Mouse (Mus musculus): ENCODE results near the gene Depdc7. TPM values are rescaled to one million over a fixed set of nuclear protein-coding genes. Genes with fewer than 3 reads are reported as not detected.

Gene Depdc7
- total and polyA plus RNA-seq, 3 experiments, result 0.86 to 1.4 (median 0.89) TPM

- Histone ChIP-seq H3K27me3 (ENCODE audit: control insufficient read depth, insufficient read depth, low read length) (no peaks in the 10 kb centered on the region), H3K79me2 (replicated peaks; ENCODE audit: control insufficient read depth, insufficient read depth, low read length) (no peaks in the 10 kb centered on the region), H3K4me3 (no peak overlapping the region), H3K27ac (no peak overlapping the region), H3K9ac (ENCODE audit: low read depth, low read length) (no peak overlapping the region), H3K36me3 (ENCODE audit: control insufficient read depth, insufficient read depth, low read length) (no peaks in the 10 kb centered on the region), H3K4me1 (ENCODE audit: control insufficient read depth, insufficient read depth, low read length) (no peaks in the 10 kb centered on the region)
- TF ChIP-seq CTCF (IDR thresholded peaks at IDR 0.05) (no peak), POLR2A (IDR thresholded peaks at IDR 0.05; ENCODE audit: insufficient read depth, low read depth, low read length) (no peak), EP300 (IDR thresholded peaks at IDR 0.05; ENCODE audit: insufficient read depth, low read depth, low read length) (no peak)
- intact Hi-C loops (cut with DNase I), result no loop called here
- WGBS, result 77% methylated on average over 5 of the region's 5 CpGs
- no peak for DNase-seq
Observed at GRCm38 (mm10) chr2:104748652-104749183, 6.0 kb upstream of the Depdc7 start.

GRCm38 (mm10) chr2:104746251-104746650 is 3.6 kb upstream of the Depdc7 start:
- no peak for TF ChIP-seq CTCF (IDR thresholded peaks at IDR 0.05)
- TF ChIP-seq POLR2A (IDR thresholded peaks at IDR 0.05; ENCODE audit: insufficient read depth, low read depth, low read length), result no peak
- TF ChIP-seq EP300 (IDR thresholded peaks at IDR 0.05; ENCODE audit: insufficient read depth, low read depth, low read length), result no peak
- Histone ChIP-seq H3K36me3 (ENCODE audit: control insufficient read depth, insufficient read depth, low read length) (no peaks in the 10 kb centered on the region), H3K9ac (ENCODE audit: low read depth, low read length) (no peak overlapping the region), H3K79me2 (replicated peaks; ENCODE audit: control insufficient read depth, insufficient read depth, low read length) (no peaks in the 10 kb centered on the region), H3K27ac (no peak overlapping the region), H3K4me3 (no peak overlapping the region), H3K27me3 (ENCODE audit: control insufficient read depth, insufficient read depth, low read length) (no peaks in the 10 kb centered on the region), H3K4me1 (ENCODE audit: control insufficient read depth, insufficient read depth, low read length) (no peaks in the 10 kb centered on the region)
- DNase-seq, result no peak
- intact Hi-C loops (cut with DNase I), result no loop called here
- 52% methylated on average over 8 of the region's 8 CpGs for WGBS

GRCm38 (mm10) chr2:104743971-104744370 is 1.3 kb upstream of the Depdc7 start:
- DNase-seq, result no peak
- no peaks in the 10 kb centered on the region for H3K4me1 ChIP-seq (ENCODE audit: control insufficient read depth, insufficient read depth, low read length)
- H3K9ac ChIP-seq (ENCODE audit: low read depth, low read length), result no peak overlapping the region
- no peaks in the 10 kb centered on the region for H3K79me2 ChIP-seq (replicated peaks; ENCODE audit: control insufficient read depth, insufficient read depth, low read length)
- H3K36me3 ChIP-seq (ENCODE audit: control insufficient read depth, insufficient read depth, low read length), result no peaks in the 10 kb centered on the region
- TF ChIP-seq EP300 (IDR thresholded peaks at IDR 0.05; ENCODE audit: insufficient read depth, low read depth, low read length) (no peak), CTCF (IDR thresholded peaks at IDR 0.05) (no peak), POLR2A (IDR thresholded peaks at IDR 0.05; ENCODE audit: insufficient read depth, low read depth, low read length) (no peak)
- H3K27ac ChIP-seq, result no peak overlapping the region
- no peaks in the 10 kb centered on the region for H3K27me3 ChIP-seq (ENCODE audit: control insufficient read depth, insufficient read depth, low read length)
- intact Hi-C loops (cut with DNase I), result no loop called here
- H3K4me3 ChIP-seq, result no peak overlapping the region
- WGBS, result 67% methylated on average over 5 of the region's 5 CpGs

- intact Hi-C loops (cut with DNase I), result no loop called here
- WGBS, result 17% methylated on average over 7 of the region's 7 CpGs
- TF ChIP-seq POLR2A (IDR thresholded peaks at IDR 0.05; ENCODE audit: insufficient read depth, low read depth, low read length), result no peak
- TF ChIP-seq EP300 (IDR thresholded peaks at IDR 0.05; ENCODE audit: insufficient read depth, low read depth, low read length), result no peak
- H3K9ac ChIP-seq (ENCODE audit: low read depth, low read length), result no peak overlapping the region
- H3K27me3 ChIP-seq (ENCODE audit: control insufficient read depth, insufficient read depth, low read length), result no peaks in the 10 kb centered on the region
- H3K27ac ChIP-seq, result no peak overlapping the region
- no peak for DNase-seq
- H3K36me3 ChIP-seq (ENCODE audit: control insufficient read depth, insufficient read depth, low read length), result no peaks in the 10 kb centered on the region
- peak overlapping the region; percentile 72 for H3K4me3 ChIP-seq
- no peaks in the 10 kb centered on the region for H3K4me1 ChIP-seq (ENCODE audit: control insufficient read depth, insufficient read depth, low read length)
- no peaks in the 10 kb centered on the region for H3K79me2 ChIP-seq (replicated peaks; ENCODE audit: control insufficient read depth, insufficient read depth, low read length)
Observed at GRCm38 (mm10) chr2:104743160-104743559, 482 bp upstream of the Depdc7 start.

GRCm38 (mm10) chr2:104741896-104742740 is 560 bp downstream of the Depdc7 start:
- Histone ChIP-seq H3K36me3 (ENCODE audit: control insufficient read depth, insufficient read depth, low read length) (no peaks in the 10 kb centered on the region), H3K27ac (peak overlapping the region; percentile 51; the same call in 1 of the 2 replicates), H3K4me1 (ENCODE audit: control insufficient read depth, insufficient read depth, low read length) (no peaks in the 10 kb centered on the region), H3K27me3 (ENCODE audit: control insufficient read depth, insufficient read depth, low read length) (no peaks in the 10 kb centered on the region), H3K9ac (ENCODE audit: low read depth, low read length) (peak overlapping the region; percentile 91), H3K4me3 (peak overlapping the region; percentile 72), H3K79me2 (replicated peaks; ENCODE audit: control insufficient read depth, insufficient read depth, low read length) (no peaks in the 10 kb centered on the region)
- TF ChIP-seq EP300 (IDR thresholded peaks at IDR 0.05; ENCODE audit: insufficient read depth, low read depth, low read length) (no peak), CTCF (IDR thresholded peaks at IDR 0.05) (no peak), POLR2A (IDR thresholded peaks at IDR 0.05; ENCODE audit: insufficient read depth, low read depth, low read length) (no peak)
- intact Hi-C loops (cut with DNase I), result no loop called here
- 9% methylated on average over 45 of the region's 46 CpGs for WGBS
- no peak for DNase-seq

Data from heart, adult 2 months (tissue).